Mouse (Mus musculus): Measurements from ENCODE around the gene Lmod1.

GRCm38 (mm10) chr1:135405356-135405755, 80.7 kb downstream of the Lmod1 start:
- TF ChIP-seq CTCF (IDR thresholded peaks at IDR 0.05; ENCODE audit: extremely low read depth, insufficient read depth, low read length) (no peak), POLR2A (IDR thresholded peaks at IDR 0.05; ENCODE audit: extremely low read depth, insufficient read depth, low read length) (no peak)

All from cortical plate, adult 2 months (tissue).